Mouse (Mus musculus) liver, adult 2 months (tissue): ENCODE measurements at regions not wholly inside any gene's neighbourhood (a gene's known extent, or its start where the extent isn't known, plus 50 kb on each side); places are given as distances from the start of the nearest gene placed in this dataset.
A peak's percentile ranks its signal among the peaks of the same experiment; 100 is the strongest.

ENCODE experiments used
- DNase-seq: peaks from one replicate; pipeline ENCODE4 v3.0.0-alpha.2; 2011; ENCODE audit warnings: low read depth, low spot score; ENCODE audit errors: extremely low read depth
- H3K27ac ChIP-seq: fragments of 200-500 bp; replicated peaks from 2 replicates; pipeline ENCODE4 v1.5.1; 2012; ENCODE audit warnings: low read depth, mild to moderate bottlenecking, control low read depth, inconsistent platforms, low read length; ENCODE audit not compliant: insufficient read depth
- H3K27me3 ChIP-seq: fragments of 200-500 bp; 2 replicates; pipeline ENCODE4 v1.6.1; 2012; ENCODE audit warnings: mild to moderate bottlenecking, moderate library complexity, low read length, inconsistent platforms; ENCODE audit not compliant: control insufficient read depth, insufficient read depth
- H3K36me3 ChIP-seq: fragments of 200-500 bp; 2 replicates; pipeline ENCODE4 v1.6.1; 2012; ENCODE audit warnings: low read length, inconsistent platforms; ENCODE audit not compliant: control insufficient read depth, insufficient read depth
- H3K4me1 ChIP-seq: fragments of 200-500 bp; 2 replicates; pipeline ENCODE4 v1.6.1; 2011; ENCODE audit warnings: low read length; ENCODE audit not compliant: control insufficient read depth, insufficient read depth
- H3K4me3 ChIP-seq: fragments of 200-500 bp; 2 replicates; pipeline ENCODE4 v1.5.1; 2011; ENCODE audit warnings: low read depth, mild to moderate bottlenecking, control low read depth, low read length, moderate library complexity; ENCODE audit not compliant: insufficient read depth
- H3K79me2 ChIP-seq: fragments of 200-500 bp; 2 replicates; pipeline ENCODE4 v1.6.1; 2012; ENCODE audit warnings: inconsistent platforms, mild to moderate bottlenecking, low read length, moderate library complexity; ENCODE audit not compliant: control insufficient read depth, insufficient read depth
- H3K9ac ChIP-seq: fragments of 200-500 bp; 2 replicates; pipeline ENCODE4 v1.6.1; 2012; ENCODE audit warnings: low read depth, mild to moderate bottlenecking, control low read depth, inconsistent platforms, low read length
- CTCF ChIP-seq: fragments of 200-500 bp; IDR thresholded peaks from 2 replicates; pipeline ENCODE4 v1.5.1; 2011; ENCODE audit warnings: low read depth, low read length, control low read depth
- POLR2A ChIP-seq: fragments of 200-500 bp; IDR thresholded peaks from 2 replicates; pipeline ENCODE4 v1.6.1; 2011; ENCODE audit warnings: low read length, control low read depth; ENCODE audit not compliant: insufficient read depth; ENCODE audit errors: extremely low read depth
- WGBS: fragments of 180-500 bp; shearing (Covaris S2); methylation state at CpG from one replicate; pipeline ENCODE4 v1.1.7; 2018; 5-methylcytosine and 5-hydroxymethylcytosine counted together

DNA sequence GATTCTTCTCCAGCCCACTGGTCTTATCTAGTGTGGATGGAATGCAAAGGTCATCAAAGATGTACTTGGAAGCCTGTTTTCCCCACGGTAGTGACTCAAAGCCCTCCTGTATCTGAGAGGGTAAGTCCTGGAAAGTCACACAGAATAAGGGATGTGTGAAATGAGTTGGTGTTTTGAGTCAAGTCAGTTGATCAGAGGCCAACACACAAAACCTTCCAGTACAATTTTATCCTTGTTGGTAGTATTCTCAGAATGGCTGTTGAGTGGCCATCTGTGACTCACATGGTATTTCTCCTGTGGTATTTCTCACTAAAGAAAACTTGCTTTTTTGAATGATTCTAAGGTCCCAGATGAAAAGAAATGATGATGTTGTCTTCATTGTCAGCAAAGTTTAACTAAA lies 384.8 kb upstream of the Jag1 start:
- no peaks in the 10 kb centered on the region for H3K36me3 ChIP-seq
- no peak overlapping the region for H3K9ac ChIP-seq
- H3K27ac ChIP-seq, result no peak overlapping the region
- no peak for TF ChIP-seq POLR2A
- TF ChIP-seq CTCF, result no peak
- 23% methylated on average over 1 of the region's 1 CpGs for WGBS
- no peak overlapping the region for H3K4me3 ChIP-seq
- H3K27me3 ChIP-seq, result no peaks in the 10 kb centered on the region
- H3K79me2 ChIP-seq, result no peaks in the 10 kb centered on the region
- no peak for DNase-seq
- no peaks in the 10 kb centered on the region for H3K4me1 ChIP-seq

DNA sequence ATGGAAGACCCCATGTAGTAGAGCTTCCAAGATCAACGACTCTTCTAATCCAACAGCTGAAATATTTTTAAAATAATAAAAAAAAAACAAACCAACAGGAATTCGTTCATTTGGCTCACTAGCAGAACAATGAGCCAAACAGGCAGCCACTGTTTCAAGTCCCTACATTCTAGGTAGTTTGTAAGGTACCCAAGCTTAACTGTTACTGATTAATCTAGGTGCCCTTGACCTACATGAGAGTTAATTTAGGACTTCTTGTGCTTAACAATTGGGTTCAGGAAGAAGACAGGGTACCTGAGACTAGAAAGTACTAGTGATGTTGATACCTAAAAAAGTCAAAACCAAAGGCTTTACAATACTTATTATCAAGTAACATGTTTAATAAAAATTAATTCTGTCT lies 381.2 kb upstream of the Jag1 start:
- Histone ChIP-seq H3K4me1 (no peaks in the 10 kb centered on the region), H3K4me3 (no peak overlapping the region), H3K27me3 (no peaks in the 10 kb centered on the region), H3K36me3 (no peaks in the 10 kb centered on the region), H3K9ac (no peak overlapping the region), H3K79me2 (no peaks in the 10 kb centered on the region), H3K27ac (no peak overlapping the region)
- TF ChIP-seq POLR2A (no peak), CTCF (no peak)
- 48% methylated on average over 2 of the region's 2 CpGs for WGBS
- peak; percentile 51 for DNase-seq

DNA sequence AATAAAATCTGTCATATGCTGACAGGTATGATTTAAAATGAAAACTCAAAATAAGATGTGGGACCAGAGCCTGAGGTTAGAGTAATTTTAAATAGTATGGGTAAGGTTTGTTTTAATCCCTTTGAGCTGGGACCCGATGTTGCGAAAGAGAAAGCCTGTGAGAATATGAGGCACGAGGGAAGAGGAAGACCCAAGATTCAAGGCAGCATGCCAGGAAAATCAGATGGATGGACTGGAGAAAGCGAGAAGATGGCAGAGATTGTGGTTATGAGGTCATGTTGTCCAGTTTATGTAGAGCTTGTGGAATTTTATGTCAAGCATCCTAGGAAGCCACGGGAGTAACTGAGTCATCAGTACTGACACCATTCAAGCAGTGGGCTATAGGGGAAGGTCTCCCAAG lies 377.2 kb upstream of the Jag1 start:
- no peak overlapping the region for H3K27ac ChIP-seq
- no peaks in the 10 kb centered on the region for H3K79me2 ChIP-seq
- H3K9ac ChIP-seq, result no peak overlapping the region
- no peak for DNase-seq
- H3K4me1 ChIP-seq, result no peaks in the 10 kb centered on the region
- H3K36me3 ChIP-seq, result no peaks in the 10 kb centered on the region
- no peak for TF ChIP-seq CTCF
- TF ChIP-seq POLR2A, result no peak
- 83% methylated on average over 5 of the region's 5 CpGs for WGBS
- no peak overlapping the region for H3K4me3 ChIP-seq
- no peaks in the 10 kb centered on the region for H3K27me3 ChIP-seq

DNA sequence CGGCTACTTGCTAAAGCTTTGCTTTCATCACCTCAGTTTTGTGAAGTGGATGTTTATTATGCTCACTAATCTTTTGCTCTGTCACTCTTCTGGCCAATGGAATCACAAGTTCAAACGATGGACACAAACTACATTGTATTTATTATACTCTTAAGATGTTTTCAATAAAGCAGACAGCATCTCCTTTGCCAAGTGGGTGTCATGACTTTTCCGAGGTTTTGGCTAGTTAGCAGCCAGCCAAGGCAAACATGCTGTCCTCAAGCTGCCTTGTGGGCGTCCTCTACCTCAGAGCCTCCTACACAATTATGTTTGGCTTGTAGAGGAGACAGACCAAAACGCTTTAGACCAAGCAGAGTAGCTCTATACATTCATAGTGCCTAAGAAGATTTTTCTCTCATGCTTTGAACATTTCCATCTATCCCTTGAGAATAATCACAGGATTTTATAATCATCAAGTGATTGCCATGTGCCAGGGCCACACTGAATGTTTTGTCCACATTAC lies 372.8 kb upstream of the Jag1 start:
- DNase-seq, result no peak
- Histone ChIP-seq H3K79me2 (no peaks in the 10 kb centered on the region), H3K27me3 (no peaks in the 10 kb centered on the region), H3K36me3 (no peaks in the 10 kb centered on the region), H3K9ac (no peak overlapping the region), H3K4me1 (no peaks in the 10 kb centered on the region), H3K4me3 (no peak overlapping the region), H3K27ac (no peak overlapping the region)
- WGBS, result 61% methylated on average over 5 of the region's 5 CpGs
- TF ChIP-seq CTCF, result no peak
- no peak for TF ChIP-seq POLR2A

DNA sequence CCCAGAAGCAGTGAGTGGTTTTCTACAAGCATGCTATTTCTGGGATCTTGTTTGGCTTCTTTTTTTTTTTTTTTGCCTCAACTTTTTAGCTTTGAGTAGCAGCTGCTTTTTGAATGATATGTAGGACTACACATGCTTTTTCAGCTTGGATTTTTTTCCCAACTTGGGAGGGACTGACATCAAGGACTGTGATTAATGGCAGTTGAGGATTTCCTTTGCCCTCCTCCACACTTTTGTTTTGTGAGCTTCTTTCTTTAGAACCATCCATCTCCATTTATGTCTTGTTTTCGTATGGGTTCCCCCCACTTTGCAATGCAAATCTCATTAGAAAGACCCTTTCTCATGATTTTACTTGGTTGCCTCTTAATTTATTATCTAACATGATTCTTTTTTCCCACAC lies 352.3 kb upstream of the Jag1 start:
- no peak overlapping the region for H3K27ac ChIP-seq
- no peak overlapping the region for H3K9ac ChIP-seq
- no peak for DNase-seq
- no peaks in the 10 kb centered on the region for H3K36me3 ChIP-seq
- no peaks in the 10 kb centered on the region for H3K4me1 ChIP-seq
- no peak overlapping the region for H3K4me3 ChIP-seq
- no peaks in the 10 kb centered on the region for H3K79me2 ChIP-seq
- H3K27me3 ChIP-seq, result no peaks in the 10 kb centered on the region
- TF ChIP-seq CTCF (no peak), POLR2A (no peak)
- WGBS, result 85% methylated on average over 1 of the region's 1 CpGs

DNA sequence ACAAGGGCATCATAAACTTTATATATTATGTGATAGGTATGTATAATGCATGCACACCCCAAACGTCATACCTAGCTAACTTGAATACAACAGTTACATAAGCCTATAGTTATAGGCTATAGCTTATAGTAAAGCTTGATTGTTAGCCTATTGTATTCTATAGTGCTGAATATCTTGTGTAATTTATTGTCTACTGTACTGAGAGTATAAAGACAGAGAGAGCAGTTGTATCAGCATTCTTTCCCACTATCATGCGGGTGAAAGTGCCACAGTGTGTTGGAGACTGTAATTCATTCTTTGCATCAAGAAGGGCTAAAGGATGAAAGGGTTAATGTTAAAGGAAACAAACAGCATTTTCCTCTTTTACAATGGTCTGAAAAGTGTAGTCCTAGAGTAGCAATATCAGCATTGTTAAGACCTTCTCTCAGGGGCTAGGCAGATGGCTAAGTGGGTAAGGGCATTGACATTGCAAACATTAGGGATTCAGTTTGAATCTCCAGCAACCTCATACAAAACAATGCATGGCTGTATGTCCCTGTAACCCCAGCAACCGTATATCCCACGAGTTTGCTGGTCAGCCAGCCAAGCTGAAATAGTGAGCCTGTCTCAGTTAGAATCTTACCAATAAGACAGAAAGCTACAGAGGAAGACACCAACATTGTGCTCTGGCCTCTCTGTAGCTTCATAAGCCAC lies 340.8 kb upstream of the Jag1 start:
- Histone ChIP-seq H3K27me3 (no peaks in the 10 kb centered on the region), H3K4me1 (no peaks in the 10 kb centered on the region), H3K9ac (no peak overlapping the region), H3K27ac (no peak overlapping the region), H3K36me3 (no peaks in the 10 kb centered on the region), H3K4me3 (no peak overlapping the region), H3K79me2 (no peaks in the 10 kb centered on the region)
- no peak for DNase-seq
- WGBS, result 73% methylated on average over 4 of the region's 4 CpGs
- TF ChIP-seq CTCF (no peak), POLR2A (no peak)
